Mouse (Mus musculus) forebrain, embryonic 11.5 days (tissue): Measurements from ENCODE around the gene Chn2. TPM values are rescaled to one million over a fixed set of nuclear protein-coding genes. Genes with fewer than 3 reads are reported as not detected.

ENCODE experiments used
- ATAC-seq: fragments of 200-750 bp; cut with Nextera tagmentation; replicated peaks from 2 replicates; pipeline ENCODE4 v1.8.0; 2017; ENCODE audit warnings: moderate TSS enrichment; ENCODE audit not compliant: low FRiP score
- DNase-seq: peaks from one replicate; pipeline ENCODE4 v3.0.0-alpha.2; 2017; ENCODE audit warnings: low spot score
- H3K27ac ChIP-seq: fragments of 300-500 bp; sonication (generic); 2 replicates; pipeline ENCODE4 v1.5.1; 2014; ENCODE audit warnings: low read depth, low read length
- H3K27me3 ChIP-seq: fragments of 300-500 bp; sonication (generic); 2 replicates; pipeline ENCODE4 v1.6.1; 2014; ENCODE audit warnings: mild to moderate bottlenecking, low read length, mixed read lengths; ENCODE audit not compliant: control insufficient read depth, insufficient read depth
- H3K36me3 ChIP-seq: fragments of 300-500 bp; sonication (generic); 2 replicates; pipeline ENCODE4 v1.6.1; 2014; ENCODE audit warnings: mild to moderate bottlenecking, low read length, moderate library complexity, mixed read lengths; ENCODE audit not compliant: control insufficient read depth, insufficient read depth
- H3K4me1 ChIP-seq: fragments of 300-500 bp; sonication (generic); replicated peaks from 2 replicates; pipeline ENCODE4 v1.6.1; 2014; ENCODE audit warnings: low read length, mixed read lengths; ENCODE audit not compliant: control insufficient read depth, insufficient read depth
- H3K4me2 ChIP-seq: fragments of 300-500 bp; sonication (generic); 2 replicates; pipeline ENCODE4 v1.6.1; 2014; ENCODE audit warnings: low read depth, mild to moderate bottlenecking, low read length, moderate library complexity, mixed read lengths; ENCODE audit not compliant: severe bottlenecking
- H3K4me3 ChIP-seq: fragments of 300-500 bp; sonication (generic); 2 replicates; pipeline ENCODE4 v1.5.1; 2014; ENCODE audit warnings: low read depth, low read length
- H3K9ac ChIP-seq: fragments of 300-500 bp; sonication (generic); 2 replicates; pipeline ENCODE4 v1.6.1; 2014; ENCODE audit warnings: low read length
- H3K9me3 ChIP-seq: fragments of 300-500 bp; sonication (generic); 2 replicates; pipeline ENCODE4 v1.6.1; 2016; ENCODE audit warnings: low read length, mixed read lengths; ENCODE audit not compliant: control insufficient read depth
- WGBS: fragments of 180-500 bp; shearing (Covaris S2); extraction: QIAGEN DNeasy Blood & Tissue Kit; methylation state at CpG from one replicate; pipeline ENCODE4 v1.1.7; 2014; 5-methylcytosine and 5-hydroxymethylcytosine counted together
- polyA plus RNA-seq: library from polyadenylated mRNA; unstranded; fragments of >200 nt; fragmentation: Nextera tagmentation; extraction: Ambion mirVana; gene quantifications from 2 replicates; pipeline ENCODE4 v1.2.1, GENCODE M21; 2014

The Chn2 gene
- polyA plus RNA-seq, 1 experiment from 2014 or later, result 20.3 TPM

DNA sequence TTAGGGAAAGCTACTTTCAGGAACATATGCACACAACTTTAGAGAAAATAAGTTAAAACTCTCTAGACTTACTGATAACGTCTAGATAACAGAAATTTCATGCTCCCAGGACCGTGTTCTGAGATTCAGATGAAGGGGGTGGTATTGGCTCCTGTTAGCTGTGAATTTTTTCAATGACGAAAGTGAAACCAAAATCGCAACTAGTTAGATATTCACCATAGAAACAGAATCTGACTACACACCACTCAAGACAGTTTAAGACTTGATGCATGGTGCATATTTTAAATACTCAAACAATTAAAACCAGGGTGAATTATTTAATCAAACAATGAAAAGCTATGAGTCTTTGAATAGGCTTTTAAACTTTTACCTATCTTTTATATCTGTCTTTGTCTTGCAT is 48.8 kb downstream of the Chn2 start:
- Histone ChIP-seq H3K9ac (no peak overlapping the region), H3K4me3 (no peak overlapping the region)

GRCm38 (mm10) chr6:54090822-54091221 is 51.5 kb downstream of the Chn2 start:
- ATAC-seq, result no peak
- Histone ChIP-seq H3K4me3 (no peak overlapping the region), H3K4me1 (no peaks in the 10 kb centered on the region; the same call in 1 of the 2 replicates)

More for the DNA sequence above, 48.8 kb downstream of the Chn2 start:
- Histone ChIP-seq H3K4me1 (no peaks in the 10 kb centered on the region), H3K36me3 (no peaks in the 10 kb centered on the region), H3K9me3 (no peaks in the 10 kb centered on the region), H3K4me2 (no peak overlapping the region), H3K27me3 (no peaks in the 10 kb centered on the region), H3K27ac (no peak overlapping the region)
- ATAC-seq (no peak), DNase-seq (no peak)
- WGBS, result 91% methylated on average over 4 of the region's 4 CpGs

GRCm38 (mm10) chr6:54092920-54093319 is 53.6 kb downstream of the Chn2 start:
- 79% methylated on average over 3 of the region's 3 CpGs for WGBS
- no peaks in the 10 kb centered on the region for H3K9me3 ChIP-seq
- no peak overlapping the region for H3K9ac ChIP-seq
- H3K4me1 ChIP-seq, result peaks cover 7% of the 10 kb centered on the region; the same call in 1 of the 2 replicates
- H3K4me2 ChIP-seq, result no peak overlapping the region
- no peaks in the 10 kb centered on the region for H3K36me3 ChIP-seq
- no peak overlapping the region for H3K4me3 ChIP-seq
- no peak overlapping the region for H3K27ac ChIP-seq
- no peaks in the 10 kb centered on the region for H3K27me3 ChIP-seq
- no peak for ATAC-seq
- no peak for DNase-seq

More at GRCm38 (mm10) chr6:54090822-54091221, 51.5 kb downstream of the Chn2 start:
- WGBS, result 80% methylated on average over 3 of the region's 3 CpGs
- H3K36me3 ChIP-seq, result no peaks in the 10 kb centered on the region
- H3K4me2 ChIP-seq, result no peak overlapping the region
- no peak overlapping the region for H3K27ac ChIP-seq
- H3K27me3 ChIP-seq, result no peaks in the 10 kb centered on the region
- H3K9ac ChIP-seq, result no peak overlapping the region
- no peaks in the 10 kb centered on the region for H3K9me3 ChIP-seq
- no peak for DNase-seq

DNA sequence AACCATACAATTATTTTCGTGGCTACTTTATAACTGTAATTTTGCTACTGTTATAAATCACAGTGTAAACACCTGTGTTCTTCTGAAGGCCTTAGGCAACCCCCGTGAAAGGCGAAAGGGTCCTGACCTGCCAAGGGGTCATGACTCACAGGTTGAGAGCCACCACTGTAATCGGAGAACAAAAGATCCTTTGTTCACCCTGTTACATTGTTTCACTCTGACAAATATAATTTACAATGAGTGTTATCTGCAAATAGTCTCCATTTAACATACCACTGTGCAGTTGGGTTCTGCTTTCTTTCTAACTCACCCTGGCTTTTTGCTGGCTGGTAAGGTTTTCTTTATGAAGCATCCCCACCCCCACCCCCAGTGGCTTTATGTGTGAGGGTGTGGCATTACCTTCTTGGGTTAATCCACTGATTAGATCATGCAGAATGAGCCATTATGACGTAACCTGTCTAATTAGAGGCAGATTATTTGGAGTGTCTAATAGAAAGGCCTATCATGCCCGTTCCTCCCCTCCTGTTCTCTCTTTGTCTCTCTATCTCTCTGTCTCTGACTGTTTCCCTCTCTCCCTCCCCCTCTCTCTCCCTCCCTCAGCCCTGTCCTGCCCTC is 56.9 kb downstream of the Chn2 start:
- no peak overlapping the region for H3K9ac ChIP-seq
- H3K4me2 ChIP-seq, result no peak overlapping the region
- ATAC-seq (0 out of 2 replicates have a peak, but pooled peaks have one; percentile 46), DNase-seq (no peak)
- 17% methylated on average over 6 of the region's 6 CpGs for WGBS
- H3K36me3 ChIP-seq, result no peaks in the 10 kb centered on the region
- no peaks in the 10 kb centered on the region for H3K9me3 ChIP-seq
- no peak overlapping the region for H3K4me3 ChIP-seq
- H3K4me1 ChIP-seq, result peaks cover 7% of the 10 kb centered on the region; the same call in 1 of the 2 replicates
- no peak overlapping the region for H3K27ac ChIP-seq
- no peaks in the 10 kb centered on the region for H3K27me3 ChIP-seq

GRCm38 (mm10) chr6:54096836-54097235 is 57.5 kb downstream of the Chn2 start:
- H3K27ac ChIP-seq, result no peak overlapping the region
- no peak overlapping the region for H3K4me3 ChIP-seq
- H3K4me1 ChIP-seq, result peaks cover 7% of the 10 kb centered on the region; the same call in 1 of the 2 replicates
- no peaks in the 10 kb centered on the region for H3K9me3 ChIP-seq
- DNase-seq (no peak), ATAC-seq (no peak)
- no peaks in the 10 kb centered on the region for H3K27me3 ChIP-seq
- H3K4me2 ChIP-seq, result no peak overlapping the region
- WGBS, result 2% methylated on average over 7 of the region's 7 CpGs
- H3K36me3 ChIP-seq, result no peaks in the 10 kb centered on the region
- H3K9ac ChIP-seq, result no peak overlapping the region

GRCm38 (mm10) chr6:54098339-54098738 is 59.0 kb downstream of the Chn2 start:
- Histone ChIP-seq H3K36me3 (no peaks in the 10 kb centered on the region), H3K27me3 (no peaks in the 10 kb centered on the region), H3K4me1 (peaks cover 7% of the 10 kb centered on the region; the same call in 1 of the 2 replicates), H3K4me3 (no peak overlapping the region), H3K4me2 (no peak overlapping the region), H3K27ac (no peak overlapping the region), H3K9ac (no peak overlapping the region), H3K9me3 (no peaks in the 10 kb centered on the region)
- DNase-seq, result no peak
- 89% methylated on average over 6 of the region's 6 CpGs for WGBS
- no peak for ATAC-seq

DNA sequence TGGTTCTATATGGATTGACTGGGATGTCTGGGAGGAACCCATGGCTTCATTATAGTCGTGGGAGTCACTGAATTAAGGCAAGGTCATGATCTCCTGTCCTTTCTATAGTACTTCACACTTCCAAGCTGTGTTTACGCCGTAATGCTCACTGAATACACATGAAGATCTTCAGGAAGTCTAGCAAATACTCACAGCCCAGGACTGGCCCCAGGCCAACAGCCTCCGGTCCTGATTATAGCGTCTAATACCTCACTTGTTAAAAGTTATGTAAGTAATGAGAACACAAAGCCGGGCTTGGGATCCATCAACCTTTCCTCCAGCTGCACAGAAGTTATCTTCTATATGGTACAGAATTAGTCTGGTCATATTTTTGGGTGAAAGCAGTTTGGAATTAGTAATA is 60.3 kb downstream of the Chn2 start:
- Histone ChIP-seq H3K4me2 (no peak overlapping the region), H3K4me3 (no peak overlapping the region), H3K27ac (no peak overlapping the region), H3K36me3 (no peaks in the 10 kb centered on the region), H3K9ac (no peak overlapping the region), H3K4me1 (peaks cover 7% of the 10 kb centered on the region; the same call in 1 of the 2 replicates), H3K9me3 (no peaks in the 10 kb centered on the region), H3K27me3 (no peaks in the 10 kb centered on the region)
- no peak for ATAC-seq
- WGBS, result 81% methylated on average over 6 of the region's 6 CpGs
- no peak for DNase-seq

DNA sequence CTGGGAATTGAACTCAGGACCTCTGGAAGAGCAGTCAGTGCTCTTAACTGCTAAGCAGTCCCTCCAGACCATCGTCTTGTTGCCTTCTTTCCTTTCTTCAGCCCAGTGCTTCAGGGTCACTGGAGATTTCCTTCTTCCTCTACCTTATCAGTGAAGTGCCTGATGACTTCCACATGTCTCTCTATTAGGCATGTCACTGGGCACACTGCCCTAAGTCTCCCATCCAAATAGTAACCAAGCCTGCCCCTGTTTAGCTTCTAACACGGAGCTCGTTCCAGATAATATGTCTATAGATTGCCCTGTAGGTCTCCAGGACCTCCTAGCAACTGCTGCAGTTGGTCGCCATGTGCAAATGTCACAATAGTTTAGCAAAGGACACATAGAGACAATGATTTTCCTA is 62.9 kb downstream of the Chn2 start:
- Histone ChIP-seq H3K27me3 (no peaks in the 10 kb centered on the region), H3K9me3 (no peaks in the 10 kb centered on the region), H3K27ac (no peak overlapping the region), H3K36me3 (no peaks in the 10 kb centered on the region), H3K4me3 (no peak overlapping the region), H3K9ac (no peak overlapping the region), H3K4me2 (no peak overlapping the region), H3K4me1 (peaks cover 2% of the 10 kb centered on the region; the same call in 1 of the 2 replicates)
- ATAC-seq (no peak), DNase-seq (no peak)
- WGBS, result 79% methylated on average over 4 of the region's 4 CpGs
